Mouse (Mus musculus): ENCODE measurements at regions not wholly inside any gene's neighbourhood (a gene's known extent, or its start where the extent isn't known, plus 50 kb on each side); places are given as distances from the start of the nearest gene placed in this dataset.
A peak's percentile ranks its signal among the peaks of the same experiment; 100 is the strongest.

- no peak for ATAC-seq (replicated peaks)
- H3K9ac ChIP-seq (replicated peaks): no peak overlapping the region
Measured at GRCm38 (mm10) chr4:153070190-153070745, 412.3 kb downstream of the Ajap1 start.

GRCm38 (mm10) chr4:153068484-153069033 lies 414.1 kb downstream of the Ajap1 start:
- no peak for ATAC-seq (replicated peaks)
- 84% methylated on average over 12 of the region's 12 CpGs for WGBS
- no peaks in the 10 kb centered on the region for H3K36me3 ChIP-seq
- no peak overlapping the region for H3K9ac ChIP-seq (replicated peaks)
- no peaks in the 10 kb centered on the region for H3K9me3 ChIP-seq
- no peak overlapping the region for H3K27ac ChIP-seq (replicated peaks)
- no peak overlapping the region for H3K4me3 ChIP-seq
- H3K4me1 ChIP-seq: peaks cover 16% of the 10 kb centered on the region
- H3K4me2 ChIP-seq (replicated peaks): no peak overlapping the region
- 0 out of 2 replicates have a peak, but pooled peaks cover 3% of the 10 kb centered on the region for H3K27me3 ChIP-seq

More at GRCm38 (mm10) chr4:153070190-153070745, 412.3 kb downstream of the Ajap1 start:
- no peaks in the 10 kb centered on the region for H3K9me3 ChIP-seq
- H3K27ac ChIP-seq (replicated peaks): no peak overlapping the region
- WGBS: 54% methylated on average over 15 of the region's 15 CpGs
- no peak overlapping the region for H3K4me3 ChIP-seq
- H3K4me1 ChIP-seq: peaks cover 8% of the 10 kb centered on the region; the same call in 1 of the 2 replicates
- 0 out of 2 replicates have a peak, but pooled peaks cover 3% of the 10 kb centered on the region for H3K27me3 ChIP-seq
- no peak overlapping the region for H3K4me2 ChIP-seq (replicated peaks)
- no peaks in the 10 kb centered on the region for H3K36me3 ChIP-seq

DNA sequence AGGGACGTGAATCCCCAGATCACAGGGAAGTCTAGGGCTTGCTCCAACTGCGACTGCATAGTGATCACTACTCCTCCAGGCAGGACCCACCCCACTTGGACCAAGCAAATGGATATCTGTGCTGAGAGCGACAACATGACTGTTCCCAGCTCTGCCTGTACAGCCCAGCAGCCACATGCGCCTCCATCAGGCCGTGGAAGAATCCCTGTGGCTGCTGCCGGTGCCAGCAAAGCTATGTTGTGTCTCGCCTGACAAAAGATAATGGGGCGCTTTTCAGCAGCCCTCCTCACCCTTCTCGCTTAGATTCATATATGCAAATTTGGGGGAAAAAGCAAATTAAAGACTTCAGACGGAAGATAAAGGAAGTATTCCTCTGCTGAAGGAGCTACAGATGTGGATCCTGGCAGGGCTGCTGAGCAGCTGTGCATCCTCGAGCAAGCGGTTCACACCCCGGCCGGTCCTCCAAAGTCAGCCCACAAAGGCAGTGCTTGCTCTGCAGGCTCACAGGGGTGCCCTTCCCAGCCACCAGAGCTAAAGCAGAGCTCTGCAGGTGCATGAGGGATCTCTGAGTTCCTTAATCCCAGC lies 418.5 kb downstream of the Ajap1 start:
- H3K4me1 ChIP-seq: peaks cover 8% of the 10 kb centered on the region; the same call in 1 of the 2 replicates
- peak overlapping the region; percentile 58 for H3K27ac ChIP-seq (replicated peaks)
- H3K27me3 ChIP-seq: no peaks in the 10 kb centered on the region
- no peak overlapping the region for H3K4me3 ChIP-seq
- no peak overlapping the region for H3K4me2 ChIP-seq (replicated peaks)
- no peaks in the 10 kb centered on the region for H3K9me3 ChIP-seq
- no peaks in the 10 kb centered on the region for H3K36me3 ChIP-seq
- 43% methylated on average over 14 of the region's 14 CpGs for WGBS
- H3K9ac ChIP-seq (replicated peaks): no peak overlapping the region
- ATAC-seq (replicated peaks): peak; percentile 77

DNA sequence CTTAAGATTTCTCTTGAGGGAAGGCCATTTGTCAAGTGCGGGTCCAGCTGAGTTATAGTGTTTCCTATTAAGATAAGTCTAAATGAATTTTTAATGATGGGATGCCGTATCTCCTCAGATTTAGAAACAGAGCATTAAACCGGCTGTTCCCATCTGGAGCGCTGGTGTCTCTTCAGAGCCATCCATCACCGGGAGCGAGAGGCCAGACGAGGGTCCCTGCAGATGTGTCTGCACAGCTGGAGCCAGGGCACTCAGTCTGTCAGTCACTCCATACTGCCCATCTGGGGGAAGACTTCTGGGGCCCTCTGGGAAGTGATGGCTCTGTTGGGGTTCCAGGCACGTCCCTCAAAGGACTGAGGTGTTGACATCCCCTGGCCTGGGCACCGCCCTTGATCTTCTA lies 419.2 kb downstream of the Ajap1 start:
- Histone ChIP-seq H3K36me3 (no peaks in the 10 kb centered on the region), H3K27me3 (no peaks in the 10 kb centered on the region), H3K4me3 (no peak overlapping the region), H3K9me3 (no peaks in the 10 kb centered on the region), H3K9ac (replicated peaks) (no peak overlapping the region), H3K4me1 (peaks cover 8% of the 10 kb centered on the region; the same call in 1 of the 2 replicates), H3K27ac (replicated peaks) (no peak overlapping the region), H3K4me2 (replicated peaks) (no peak overlapping the region)
- ATAC-seq (replicated peaks): no peak
- 79% methylated on average over 9 of the region's 9 CpGs for WGBS

DNA sequence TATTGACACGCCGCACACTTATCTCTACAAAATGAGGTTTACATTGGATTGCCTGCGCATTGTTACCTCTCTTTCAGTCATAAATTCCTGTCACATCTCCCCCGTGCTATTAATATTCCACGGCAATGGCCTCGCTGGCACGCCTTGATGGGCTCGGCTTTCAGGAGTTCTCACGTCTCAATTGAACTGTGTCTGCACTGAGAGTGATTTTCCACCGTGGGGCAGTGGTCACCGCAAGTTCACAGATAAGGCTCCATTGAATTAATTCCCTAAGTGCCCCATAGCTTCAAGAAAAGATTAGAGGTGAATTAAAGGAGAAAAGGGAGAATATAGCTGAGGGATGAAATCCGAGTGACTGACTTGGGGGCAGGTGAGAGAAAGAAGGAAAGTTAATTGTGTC lies 424.5 kb downstream of the Ajap1 start:
- no peak overlapping the region for H3K4me2 ChIP-seq (replicated peaks)
- no peak overlapping the region for H3K4me3 ChIP-seq
- no peaks in the 10 kb centered on the region for H3K36me3 ChIP-seq
- H3K4me1 ChIP-seq: peaks cover 7% of the 10 kb centered on the region
- no peak overlapping the region for H3K27ac ChIP-seq (replicated peaks)
- WGBS: 78% methylated on average over 12 of the region's 12 CpGs
- H3K27me3 ChIP-seq: no peaks in the 10 kb centered on the region
- H3K9me3 ChIP-seq: no peaks in the 10 kb centered on the region
- no peak for ATAC-seq (replicated peaks)
- H3K9ac ChIP-seq (replicated peaks): no peak overlapping the region

- ATAC-seq (replicated peaks): no peak
- Histone ChIP-seq H3K4me3 (no peak overlapping the region), H3K27me3 (no peaks in the 10 kb centered on the region), H3K27ac (replicated peaks) (no peak overlapping the region), H3K36me3 (no peaks in the 10 kb centered on the region), H3K9me3 (no peaks in the 10 kb centered on the region), H3K4me2 (replicated peaks) (no peak overlapping the region), H3K9ac (replicated peaks) (no peak overlapping the region), H3K4me1 (peaks cover 9% of the 10 kb centered on the region)
Measured at GRCm38 (mm10) chr4:153023711-153024110, 458.9 kb downstream of the Ajap1 start.

DNA sequence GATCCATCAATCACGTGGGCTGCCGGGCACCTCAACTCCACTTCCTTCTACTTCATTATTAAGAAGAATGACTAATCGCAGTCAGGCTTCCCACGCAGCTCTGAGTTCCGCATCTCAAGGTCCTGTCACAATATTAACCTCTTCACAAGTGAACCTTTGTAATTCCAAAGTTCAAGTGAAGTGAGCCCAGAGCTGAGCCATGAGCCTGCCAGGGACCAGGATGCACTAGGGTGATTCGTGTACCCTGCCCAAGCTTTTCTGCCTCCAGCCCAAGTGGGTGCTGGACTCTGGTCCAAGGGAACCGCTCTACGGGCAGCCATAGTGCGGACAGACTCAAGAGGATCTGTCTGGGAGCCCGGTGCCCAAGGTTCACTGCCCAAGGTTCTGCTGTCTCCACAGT lies 463.4 kb downstream of the Ajap1 start:
- H3K4me3 ChIP-seq: no peak overlapping the region
- no peak for ATAC-seq (replicated peaks)
- H3K36me3 ChIP-seq: no peaks in the 10 kb centered on the region
- no peaks in the 10 kb centered on the region for H3K9me3 ChIP-seq
- H3K4me2 ChIP-seq (replicated peaks): peak overlapping the region; percentile 32; the same call in 1 of the 2 replicates
- H3K9ac ChIP-seq (replicated peaks): peak overlapping the region; percentile 30; the same call in 1 of the 2 replicates
- H3K27ac ChIP-seq (replicated peaks): peak overlapping the region; percentile 84
- H3K27me3 ChIP-seq: no peaks in the 10 kb centered on the region
- WGBS: 61% methylated on average over 10 of the region's 10 CpGs
- H3K4me1 ChIP-seq: peaks cover 21% of the 10 kb centered on the region

DNA sequence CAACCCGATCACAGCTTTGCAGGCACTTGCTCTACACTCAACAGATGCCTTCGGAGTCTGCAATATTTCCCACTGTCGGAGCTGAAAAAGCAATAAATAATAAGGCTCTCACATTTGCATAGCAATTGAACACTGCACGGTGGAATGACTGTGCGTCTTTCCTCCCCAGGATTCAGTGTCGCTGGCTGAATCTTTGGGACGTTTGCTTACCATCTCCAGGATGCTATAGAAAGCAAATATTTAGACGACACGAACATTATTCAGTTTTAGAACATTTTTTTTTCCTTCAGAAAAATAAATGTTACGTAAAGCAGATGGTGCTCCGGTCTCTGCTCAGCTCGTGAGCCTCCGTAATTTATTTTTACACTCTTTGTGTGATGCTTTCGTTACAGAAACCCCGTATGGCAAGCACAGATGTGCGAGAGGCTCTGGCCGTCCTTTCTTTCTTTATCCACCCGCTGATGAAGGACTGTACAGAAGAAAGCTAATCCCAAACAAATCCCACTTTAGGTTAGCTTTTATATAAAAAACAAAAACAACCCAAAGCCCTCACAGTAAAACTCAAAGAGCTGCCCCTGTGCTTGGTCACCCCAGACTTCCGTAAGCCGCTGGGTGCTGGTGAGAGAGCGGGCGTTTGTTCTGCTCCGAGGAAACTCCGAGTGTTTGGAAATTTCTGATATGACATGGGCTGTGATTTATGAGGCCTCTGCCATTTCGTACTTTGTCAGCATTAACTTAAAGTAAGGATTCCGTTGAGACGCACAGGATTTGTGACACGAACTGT lies 464.3 kb downstream of the Ajap1 start:
- Histone ChIP-seq H3K4me2 (replicated peaks) (peak overlapping the region; percentile 32), H3K36me3 (no peaks in the 10 kb centered on the region), H3K27me3 (no peaks in the 10 kb centered on the region), H3K4me3 (peak overlapping the region; percentile 12), H3K27ac (replicated peaks) (peak overlapping the region; percentile 84), H3K9me3 (no peaks in the 10 kb centered on the region), H3K4me1 (peaks cover 21% of the 10 kb centered on the region), H3K9ac (replicated peaks) (peak overlapping the region; percentile 30)
- peak; percentile 92 for ATAC-seq (replicated peaks)
- WGBS: 21% methylated on average over 28 of the region's 28 CpGs

GRCm38 (mm10) chr4:153017816-153018137 lies 464.8 kb downstream of the Ajap1 start:
- H3K27ac ChIP-seq (replicated peaks): peak overlapping the region; percentile 84
- 36% methylated on average over 2 of the region's 2 CpGs for WGBS
- ATAC-seq (replicated peaks): peak; percentile 39; the same call in 1 of the 2 replicates
- H3K9me3 ChIP-seq: no peaks in the 10 kb centered on the region
- no peaks in the 10 kb centered on the region for H3K27me3 ChIP-seq
- H3K4me1 ChIP-seq: peaks cover 21% of the 10 kb centered on the region
- no peaks in the 10 kb centered on the region for H3K36me3 ChIP-seq
- no peak overlapping the region for H3K4me3 ChIP-seq
- no peak overlapping the region for H3K9ac ChIP-seq (replicated peaks)
- peak overlapping the region; percentile 32 for H3K4me2 ChIP-seq (replicated peaks)

- H3K9ac ChIP-seq (replicated peaks): no peak overlapping the region
- no peak for ATAC-seq (replicated peaks)
- H3K4me3 ChIP-seq: no peak overlapping the region
Measured at GRCm38 (mm10) chr4:153003338-153003737, 479.3 kb downstream of the Ajap1 start.

DNA sequence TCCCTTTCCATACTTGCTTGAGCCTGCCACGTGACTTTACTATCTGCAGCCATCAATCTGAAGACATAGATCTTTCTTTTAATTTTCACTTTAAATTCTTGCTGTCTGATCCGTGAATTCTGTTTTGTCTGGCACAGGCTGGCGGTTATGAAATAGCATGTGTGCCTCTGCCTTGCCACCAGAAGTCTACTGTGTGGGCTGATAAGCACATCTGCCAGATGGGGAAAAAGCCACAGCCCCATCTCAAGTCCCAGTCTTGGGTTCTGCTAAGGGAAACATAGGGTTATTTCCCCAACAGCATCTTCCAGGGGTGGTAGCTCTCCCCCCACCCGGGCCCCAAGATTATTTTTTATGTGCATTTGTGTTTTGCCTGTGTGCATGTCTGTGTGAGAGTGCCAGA lies 480.1 kb downstream of the Ajap1 start:
- Histone ChIP-seq H3K36me3 (no peaks in the 10 kb centered on the region), H3K9me3 (no peaks in the 10 kb centered on the region), H3K4me2 (replicated peaks) (no peak overlapping the region), H3K27me3 (no peaks in the 10 kb centered on the region), H3K4me1 (peaks cover 5% of the 10 kb centered on the region; the same call in 1 of the 2 replicates), H3K4me3 (no peak overlapping the region), H3K27ac (replicated peaks) (no peak overlapping the region), H3K9ac (replicated peaks) (no peak overlapping the region)
- 75% methylated on average over 4 of the region's 4 CpGs for WGBS
- no peak for ATAC-seq (replicated peaks)

More at GRCm38 (mm10) chr4:153003338-153003737, 479.3 kb downstream of the Ajap1 start:
- no peaks in the 10 kb centered on the region for H3K27me3 ChIP-seq
- H3K36me3 ChIP-seq: no peaks in the 10 kb centered on the region
- H3K9me3 ChIP-seq: no peaks in the 10 kb centered on the region
- H3K4me2 ChIP-seq (replicated peaks): no peak overlapping the region
- H3K4me1 ChIP-seq: peaks cover 5% of the 10 kb centered on the region; the same call in 1 of the 2 replicates
- WGBS: 88% methylated on average over 3 of the region's 3 CpGs
- H3K27ac ChIP-seq (replicated peaks): no peak overlapping the region

DNA sequence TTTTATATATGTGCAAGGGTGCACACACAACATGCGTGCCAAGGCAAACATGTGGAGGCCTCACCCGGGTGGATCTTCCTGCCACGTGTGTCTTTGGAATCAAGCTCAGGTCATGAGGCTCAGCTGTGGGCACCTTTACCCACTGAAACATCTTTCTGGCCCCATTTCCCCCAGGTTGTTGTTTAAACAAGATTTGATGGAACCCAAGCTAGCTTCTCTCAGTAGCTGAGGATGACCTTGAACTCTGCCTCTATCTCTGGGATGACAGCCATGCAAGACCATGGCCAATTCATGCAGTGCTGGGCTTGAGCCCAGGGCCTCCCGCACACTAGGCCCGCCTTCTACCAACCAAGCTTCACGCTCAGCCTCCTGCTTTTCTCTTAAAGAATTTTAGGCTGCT lies 480.9 kb downstream of the Ajap1 start:
- 92% methylated on average over 6 of the region's 6 CpGs for WGBS
- Histone ChIP-seq H3K27ac (replicated peaks) (no peak overlapping the region), H3K4me1 (peaks cover 5% of the 10 kb centered on the region; the same call in 1 of the 2 replicates), H3K36me3 (no peaks in the 10 kb centered on the region), H3K4me3 (no peak overlapping the region), H3K9ac (replicated peaks) (no peak overlapping the region), H3K4me2 (replicated peaks) (no peak overlapping the region), H3K27me3 (no peaks in the 10 kb centered on the region), H3K9me3 (no peaks in the 10 kb centered on the region)
- ATAC-seq (replicated peaks): no peak

All from forebrain, embryonic 15.5 days (tissue).